Mouse (Mus musculus) embryonic stem cell, embryonic (primary cell): ENCODE measurements at regions not wholly inside any gene's neighbourhood (a gene's known extent, or its start where the extent isn't known, plus 50 kb on each side); places are given as distances from the start of the nearest gene placed in this dataset.

ENCODE experiments used
- CTCF ChIA-PET, 4 experiments: fragments of 300-600 bp in 2 of 4; fragments of 350-600 bp in 2 of 4; sonication (Branson Sonifier 250); formaldehyde crosslinking; loops; one replicate each; lab custom pipeline; 2022; ENCODE audit warnings: inconsistent platforms in 2 of 4; lab: Charles Lee
- POLR2A ChIA-PET, 4 experiments: fragments of 300-600 bp in 2 of 4; fragments of 350-600 bp in 2 of 4; sonication (Branson Sonifier 250); formaldehyde crosslinking; loops; one replicate each; lab custom pipeline; 2022; ENCODE audit warnings: antibody characterized with exemption in 4 of 4, inconsistent platforms in 1 of 4; lab: Charles Lee

DNA sequence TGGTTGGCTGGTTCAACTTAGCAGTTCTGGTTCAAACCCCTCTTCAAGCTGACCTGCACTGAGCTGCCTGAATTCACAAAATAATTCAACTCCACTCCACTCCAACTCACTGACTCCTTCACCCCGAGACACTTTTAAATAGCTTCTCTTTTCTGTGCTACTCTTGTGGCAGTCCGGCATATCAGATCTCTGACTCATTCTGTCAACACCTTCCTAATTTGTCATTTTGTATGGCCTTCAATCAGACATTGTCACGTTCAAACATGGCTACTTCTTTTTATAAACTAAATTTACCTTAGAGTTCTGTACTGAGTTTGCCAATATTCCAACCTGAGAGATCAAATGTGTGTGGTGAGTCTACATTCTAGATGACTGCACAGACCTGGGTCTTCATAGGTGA lies 579.1 kb downstream of the Slitrk1 start:
- CTCF ChIA-PET = no interaction called here
- POLR2A ChIA-PET = no interaction called here

DNA sequence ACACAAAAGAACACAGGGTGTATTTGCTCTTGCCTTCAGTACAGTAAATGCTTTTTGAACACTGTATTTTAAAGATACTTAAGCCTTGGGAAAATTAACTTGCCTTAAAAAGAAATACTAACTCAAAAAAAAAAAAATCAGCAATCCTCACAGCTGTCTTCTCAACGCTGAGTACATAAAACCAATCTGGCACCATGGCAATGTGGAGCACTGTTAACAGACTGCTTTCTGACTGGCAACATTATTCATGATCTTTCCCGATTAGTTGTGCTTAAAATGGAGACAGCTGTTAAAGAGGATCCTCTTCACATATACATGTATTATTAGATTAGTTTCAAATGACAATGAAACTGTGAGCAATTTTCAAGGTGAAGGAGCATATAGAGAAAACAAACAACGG lies 587.5 kb downstream of the Slitrk1 start:
- POLR2A ChIA-PET = no interaction called here
- CTCF ChIA-PET = no interaction called here

DNA sequence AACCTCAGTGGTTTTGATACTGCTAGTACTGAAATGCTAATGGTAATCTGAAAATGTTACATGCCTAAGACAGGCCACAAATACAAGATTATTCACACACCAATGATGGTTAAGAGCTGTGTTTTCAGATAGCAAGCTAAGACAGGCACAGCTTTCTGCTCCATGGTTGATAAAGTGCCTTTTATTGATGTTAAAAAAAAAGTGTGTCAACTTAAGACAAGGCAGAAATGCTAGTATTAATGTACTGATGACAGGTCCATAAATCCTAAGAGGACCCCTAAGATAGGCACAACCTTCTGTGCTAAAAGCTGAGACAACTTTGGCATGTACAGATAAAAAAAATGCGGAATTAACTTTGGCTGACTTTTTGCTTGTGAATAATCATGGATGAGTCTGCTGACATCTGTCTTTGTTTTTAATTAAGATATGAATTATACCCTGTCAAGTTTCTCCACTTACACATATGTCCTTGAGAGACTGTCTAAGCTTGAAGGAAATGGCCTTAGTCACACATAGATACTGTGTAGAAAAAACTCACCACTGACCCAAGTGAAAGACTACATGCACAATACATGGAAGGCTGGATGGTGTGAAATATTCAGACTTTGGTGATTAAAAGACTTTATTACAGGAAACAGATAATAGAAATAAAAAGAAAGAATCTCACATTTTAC lies 590.5 kb downstream of the Slitrk1 start:
- POLR2A ChIA-PET = no interaction called here
- CTCF ChIA-PET = no interaction called here

DNA sequence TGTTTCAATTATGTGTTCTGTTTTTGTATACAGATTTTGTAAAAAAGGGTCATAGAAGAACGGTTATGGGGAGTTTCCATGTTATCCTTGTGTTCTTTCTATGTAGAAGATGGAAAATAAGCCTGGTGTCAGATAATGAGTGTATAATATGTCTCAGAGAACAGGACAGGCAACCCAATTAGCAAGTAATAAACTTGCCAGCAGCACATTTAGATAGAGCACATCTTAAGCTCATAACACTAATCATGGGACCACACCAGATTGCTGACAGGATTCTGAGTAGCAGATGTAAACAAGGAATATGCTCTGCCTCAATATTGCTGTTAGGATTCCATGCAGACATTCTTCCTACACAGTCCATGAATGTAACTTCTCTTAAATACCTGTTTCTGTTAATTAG lies 606.3 kb downstream of the Slitrk1 start:
- CTCF ChIA-PET = no interaction called here
- POLR2A ChIA-PET = no interaction called here

DNA sequence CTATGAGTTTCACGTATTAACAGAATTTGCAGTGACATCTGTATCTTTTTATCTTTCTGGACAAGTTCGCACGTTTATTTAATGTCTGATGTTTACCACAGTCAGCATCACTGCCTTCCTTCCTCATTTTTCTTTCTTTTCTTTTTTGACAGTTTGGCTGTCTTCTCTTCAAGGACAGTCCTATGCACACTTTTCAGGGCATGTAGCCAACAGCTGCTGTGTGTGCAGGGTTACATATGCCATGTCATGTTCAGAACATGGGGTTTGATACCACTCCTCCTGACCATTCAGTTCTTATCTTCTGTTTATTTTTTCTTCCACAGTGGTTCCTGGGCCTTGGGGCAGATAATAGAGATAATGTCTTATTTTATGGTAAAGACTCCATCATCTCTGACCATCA lies 634.3 kb downstream of the Slitrk1 start:
- ChIA-PET CTCF (no interaction called here), POLR2A (no interaction called here)

DNA sequence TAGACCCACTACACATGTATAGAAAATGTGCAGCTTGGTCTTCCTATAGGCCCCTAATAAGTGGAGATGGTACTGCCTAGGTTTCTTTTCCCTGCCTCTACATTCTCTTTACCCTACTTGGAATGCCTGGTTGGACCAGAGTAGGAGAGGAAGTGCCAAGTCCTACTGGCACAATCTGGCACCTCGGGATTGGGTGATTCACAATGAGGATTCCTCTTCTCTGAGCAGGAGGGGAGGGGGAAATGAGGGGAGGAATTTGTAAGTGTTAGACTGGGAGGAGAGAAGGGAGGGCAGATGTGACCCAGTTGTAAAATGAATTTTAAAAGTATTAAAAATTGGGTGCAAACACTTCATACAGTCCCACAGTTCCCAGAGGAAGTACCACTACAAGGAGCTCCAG lies 652.9 kb downstream of the Slitrk1 start:
- POLR2A ChIA-PET = no interaction called here
- CTCF ChIA-PET = no interaction called here

DNA sequence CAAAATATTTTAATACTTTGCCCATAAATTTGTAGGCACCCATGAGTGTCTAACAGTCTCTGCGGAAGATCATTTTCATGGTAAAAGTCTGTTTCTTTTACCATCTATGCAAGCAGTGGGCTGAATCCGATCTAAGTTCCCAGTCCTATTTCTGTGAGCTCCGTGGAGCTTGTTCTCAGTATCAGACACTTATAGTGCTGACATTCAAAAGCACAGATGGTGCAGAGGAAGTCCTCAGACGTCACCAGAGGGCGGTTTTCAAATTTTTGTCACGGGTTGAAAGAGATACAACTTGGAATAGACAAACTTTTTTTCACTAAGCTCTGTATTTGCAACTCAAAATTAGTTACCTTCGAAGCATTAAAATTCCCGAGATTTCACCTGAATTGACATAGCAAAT lies 666.6 kb downstream of the Slitrk1 start:
- CTCF ChIA-PET = no interaction called here
- POLR2A ChIA-PET = interaction anchor here in 1 of 4 experiments (0.6 kb wide), 1 partner anchor 1764 kb away, joined by 4 read pairs; no protein-coding TSS in a partner anchor

DNA sequence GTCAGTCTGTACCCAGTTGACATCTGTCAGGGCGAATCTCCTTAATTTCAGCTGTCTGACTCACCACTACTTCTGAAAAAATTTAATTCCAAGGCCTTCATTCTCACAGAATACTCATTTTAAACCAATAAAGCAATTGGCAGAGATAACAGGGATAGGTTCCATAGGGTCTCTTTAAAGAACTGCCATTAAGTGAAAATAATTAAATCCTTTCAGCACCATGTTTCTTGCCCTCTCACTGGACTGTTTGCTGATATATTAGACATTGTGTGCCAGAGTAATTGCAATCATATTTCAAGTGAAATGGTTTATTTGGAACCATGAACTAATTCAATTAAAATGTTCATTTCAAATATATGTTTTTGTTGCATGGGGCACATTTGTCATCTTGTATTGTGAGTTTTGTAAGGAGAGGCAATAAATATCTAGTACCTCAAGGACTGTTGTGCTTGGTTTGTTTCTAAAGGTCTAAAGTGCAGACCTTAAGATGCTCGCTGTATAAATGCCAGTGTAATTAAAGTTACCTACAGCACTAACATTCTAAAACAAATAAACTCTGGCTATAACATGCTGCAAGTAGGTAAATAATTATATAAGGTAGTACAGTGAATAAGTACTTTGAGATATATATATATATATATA lies 688.4 kb downstream of the Slitrk1 start:
- POLR2A ChIA-PET = no interaction called here
- CTCF ChIA-PET = no interaction called here

DNA sequence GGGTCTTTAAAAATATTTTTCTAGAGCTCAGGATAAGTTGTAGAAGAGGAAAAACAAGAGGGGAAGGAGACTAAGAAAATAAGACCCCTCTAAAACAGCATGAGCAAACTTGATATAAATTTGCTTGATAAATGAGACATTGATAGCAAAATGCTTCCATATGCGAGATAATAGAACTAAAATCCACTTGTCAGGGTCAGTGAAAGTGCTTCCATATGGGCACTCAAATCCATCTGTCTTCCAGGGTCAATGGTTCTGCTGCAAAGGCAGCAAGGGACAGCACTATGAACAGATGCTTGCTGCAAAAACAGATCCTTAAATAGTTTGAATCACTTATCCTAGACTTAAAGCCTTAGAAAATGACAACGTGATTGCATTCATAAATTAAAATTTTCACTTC lies 704.7 kb downstream of the Slitrk1 start:
- POLR2A ChIA-PET = no interaction called here

DNA sequence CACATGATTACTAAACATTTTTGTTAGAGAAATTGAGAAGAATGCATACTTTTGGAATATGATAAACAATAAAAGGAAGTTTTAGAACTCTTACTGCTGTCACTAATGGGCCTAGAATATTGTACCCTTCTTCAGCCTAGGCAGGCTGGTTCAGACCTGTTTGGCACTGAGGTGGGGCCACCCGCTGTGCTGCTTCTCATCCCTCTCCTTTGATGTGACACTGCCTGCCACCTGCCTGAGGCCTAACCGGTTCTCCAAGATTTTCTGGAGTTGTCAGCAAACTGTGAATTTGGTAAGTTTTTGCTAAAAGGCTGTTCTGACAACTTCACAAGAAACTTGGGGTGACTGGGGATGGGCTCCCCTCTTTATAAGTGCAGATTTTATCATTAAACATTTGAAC lies 714.8 kb downstream of the Slitrk1 start:
- ChIA-PET POLR2A (interaction anchor here in 1 of 4 experiments (0.6 kb wide), 1 partner anchor 369 kb away, joined by 3 read pairs; no protein-coding TSS in a partner anchor), CTCF (no interaction called here)

More for the DNA sequence above, 704.7 kb downstream of the Slitrk1 start:
- CTCF ChIA-PET = interaction anchor here in 1 of 4 experiments (0.6 kb wide), 1 partner anchor 34 kb away, joined by 4 read pairs; no protein-coding TSS in a partner anchor

DNA sequence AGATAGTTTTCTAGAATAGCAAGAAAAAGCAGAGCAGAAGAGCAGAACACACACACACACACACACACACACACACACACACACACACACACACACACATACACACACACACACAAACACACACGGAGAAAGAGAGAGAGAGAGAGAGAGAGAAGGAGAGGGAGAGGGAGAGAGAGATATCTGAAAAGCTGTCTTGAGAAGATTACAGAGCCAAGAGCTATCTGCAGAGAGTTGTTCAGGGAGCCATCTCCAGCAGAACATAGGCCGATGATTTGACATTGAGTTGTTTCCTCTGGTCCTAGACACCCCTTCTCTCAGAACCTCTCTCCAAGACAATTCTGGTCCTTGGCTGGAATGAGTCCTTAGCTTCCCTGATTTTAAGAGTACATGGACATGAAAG lies 733.0 kb downstream of the Slitrk1 start:
- ChIA-PET CTCF (no interaction called here), POLR2A (no interaction called here)

DNA sequence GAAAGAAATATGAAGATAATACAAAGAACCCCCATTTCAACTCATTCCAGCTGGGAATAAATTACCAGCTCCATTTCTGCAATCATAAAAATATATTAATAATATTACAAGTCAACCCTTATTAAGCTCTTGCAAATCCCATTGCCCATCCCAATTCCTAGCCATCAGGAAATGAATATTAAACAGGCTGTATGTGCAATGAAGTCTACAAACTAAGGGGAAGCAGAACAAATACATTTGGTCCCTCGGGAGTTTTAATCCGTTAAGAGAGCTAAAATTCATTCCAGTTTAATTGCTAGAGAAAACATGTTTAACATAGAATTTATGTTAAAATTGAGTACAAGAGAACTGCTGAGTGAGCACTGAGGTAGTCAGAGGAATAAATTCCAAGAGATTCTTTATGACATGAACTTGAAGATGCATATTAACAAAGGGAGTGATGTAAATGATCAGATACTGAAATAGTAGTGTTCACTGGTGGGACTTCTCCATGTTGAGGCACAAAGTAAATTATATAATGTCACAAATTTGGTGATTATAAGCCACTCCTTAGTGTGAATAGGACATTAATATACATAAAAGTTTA lies 738.6 kb downstream of the Slitrk1 start:
- ChIA-PET POLR2A (no interaction called here), CTCF (interaction anchor here in 1 of 4 experiments (0.6 kb wide), 1 partner anchor 34 kb away, joined by 4 read pairs; no protein-coding TSS in a partner anchor)

DNA sequence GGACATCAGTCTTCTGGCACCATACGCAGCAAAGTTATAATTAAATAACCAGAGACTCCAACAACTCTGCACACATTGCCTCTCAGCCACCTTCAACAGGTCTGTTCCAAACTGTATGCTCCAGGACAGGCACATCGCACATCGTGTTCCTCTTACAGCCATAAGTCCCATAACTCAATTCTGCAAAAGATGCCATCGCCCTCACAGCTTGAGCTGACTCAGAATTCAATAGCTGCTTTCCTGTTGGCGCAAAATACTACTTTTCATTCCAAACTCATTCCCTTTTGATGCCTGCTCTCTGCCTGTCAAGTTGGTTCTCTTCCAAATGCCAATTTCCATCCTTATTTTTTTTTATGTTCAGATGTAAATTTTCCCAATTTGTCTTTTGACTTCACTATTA lies 761.0 kb downstream of the Slitrk1 start:
- POLR2A ChIA-PET = no interaction called here
- CTCF ChIA-PET = no interaction called here

DNA sequence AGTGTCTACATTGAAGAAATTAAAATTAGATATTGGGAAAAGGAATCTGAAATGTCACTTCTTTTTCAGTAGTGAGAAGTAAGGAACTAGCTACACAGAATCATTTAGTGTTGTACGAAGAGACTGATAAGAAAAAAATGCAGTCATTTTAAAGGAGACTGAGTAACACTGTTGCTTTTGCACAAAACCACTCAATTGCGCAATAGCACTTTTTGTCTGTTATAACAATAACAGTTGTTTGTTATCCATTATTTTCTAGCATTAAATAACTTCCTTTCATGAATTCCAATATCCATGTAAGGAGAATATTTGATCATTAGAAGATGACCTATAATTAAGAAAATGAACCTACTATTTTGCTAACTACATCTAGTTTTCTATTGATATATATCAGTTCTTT lies 790.8 kb downstream of the Slitrk1 start:
- CTCF ChIA-PET = no interaction called here
- POLR2A ChIA-PET = no interaction called here

DNA sequence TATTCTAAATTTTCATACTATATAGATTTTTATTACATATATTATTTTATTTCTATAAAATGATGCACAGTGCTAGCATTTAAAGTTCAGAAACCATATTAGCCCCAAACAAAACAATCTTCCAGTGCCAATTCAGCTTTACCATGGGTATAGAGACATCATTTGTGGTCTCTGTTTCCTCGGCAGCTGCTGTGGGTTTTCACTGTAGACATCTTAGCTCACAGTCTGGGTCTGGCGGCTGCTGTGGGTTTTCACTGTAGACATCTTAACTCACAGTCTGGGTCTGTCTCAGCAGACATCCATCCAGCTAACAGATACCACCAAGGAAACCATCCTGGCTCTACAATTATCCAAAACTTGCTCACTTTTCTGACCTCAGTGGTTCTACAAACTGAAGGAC lies 808.9 kb downstream of the Slitrk1 start:
- POLR2A ChIA-PET = no interaction called here
- CTCF ChIA-PET = no interaction called here

DNA sequence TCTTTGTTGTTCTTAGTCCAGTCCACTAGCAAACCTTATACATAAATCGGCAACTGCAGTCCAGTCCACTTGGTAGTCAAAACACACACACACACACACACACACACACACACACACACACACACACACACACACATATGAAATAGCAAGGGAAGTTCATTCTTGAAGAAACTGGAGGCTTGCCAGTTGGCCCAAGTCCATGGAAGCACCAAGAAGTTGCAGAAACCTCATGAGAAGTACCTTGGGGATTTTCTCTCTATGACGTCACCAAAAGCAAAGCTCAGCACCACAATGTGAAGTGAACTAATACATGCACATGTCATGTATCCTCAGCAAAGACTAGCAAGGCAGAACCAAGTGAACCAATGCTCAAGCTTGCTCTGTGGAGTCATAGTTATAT lies 823.0 kb downstream of the Slitrk1 start:
- ChIA-PET POLR2A (no interaction called here), CTCF (no interaction called here)

DNA sequence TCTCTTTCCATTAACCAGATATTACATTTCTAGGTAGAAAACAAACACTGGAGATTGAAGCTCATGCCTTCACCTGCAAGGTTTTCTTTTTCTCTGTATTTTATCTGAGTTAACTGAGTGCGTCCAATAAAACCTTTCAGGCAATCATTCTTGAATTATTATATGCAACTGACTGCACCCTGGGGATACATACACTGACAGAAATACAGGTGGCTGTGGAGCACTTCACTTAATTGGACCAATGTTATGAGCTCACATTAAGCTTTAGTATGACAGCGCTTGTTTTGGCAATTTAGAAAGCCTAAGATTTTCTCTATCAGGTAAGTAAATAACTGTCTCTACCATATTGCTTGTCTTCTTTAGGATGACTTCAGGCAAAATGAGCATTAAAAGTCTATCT lies 864.0 kb downstream of the Slitrk1 start:
- ChIA-PET POLR2A (interaction anchor here in 2 of 4 experiments (0.7 kb wide), 2 partner anchors 88 to 272 kb away, joined by 4 to 8 read pairs; no protein-coding TSS in a partner anchor), CTCF (no interaction called here)

DNA sequence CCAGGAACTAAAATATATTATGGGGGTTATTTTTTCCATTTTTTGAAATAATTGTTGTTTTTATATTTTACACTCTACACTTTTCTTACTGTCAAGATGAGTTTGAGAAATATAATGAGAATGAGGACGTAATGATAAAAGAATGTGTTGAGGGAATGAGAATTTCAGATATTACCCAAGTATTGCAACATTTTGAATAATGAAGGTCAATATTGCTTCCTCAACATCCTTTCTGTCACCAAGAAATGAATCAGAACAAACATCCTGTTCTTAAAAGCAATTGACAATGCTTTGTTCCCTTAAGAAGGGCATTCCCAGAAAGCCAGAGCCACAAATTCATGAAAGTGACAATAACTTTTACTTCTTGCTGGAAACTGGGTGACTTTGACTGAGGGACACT lies 878.0 kb downstream of the Slitrk1 start:
- ChIA-PET POLR2A (no interaction called here), CTCF (no interaction called here)

DNA sequence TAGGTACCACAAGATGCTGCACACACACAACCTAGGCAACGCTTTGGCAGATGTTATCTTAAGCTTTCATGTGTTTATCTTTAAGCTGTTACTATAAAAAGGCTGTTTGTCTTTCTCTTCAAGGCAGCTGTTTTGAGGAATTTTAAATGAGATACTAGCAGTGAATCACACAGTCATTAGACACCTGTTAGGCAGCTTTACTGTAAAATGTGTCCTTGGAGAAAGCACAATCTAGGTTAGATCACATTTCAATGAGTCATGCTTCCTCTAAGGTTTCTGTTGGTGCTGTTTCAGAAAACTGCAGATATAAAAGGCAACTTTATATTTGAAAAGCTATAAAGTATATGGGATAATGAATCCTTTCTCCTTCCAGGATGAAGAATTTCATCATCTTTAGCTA lies 879.8 kb downstream of the Slitrk1 start:
- CTCF ChIA-PET = no interaction called here
- POLR2A ChIA-PET = no interaction called here

DNA sequence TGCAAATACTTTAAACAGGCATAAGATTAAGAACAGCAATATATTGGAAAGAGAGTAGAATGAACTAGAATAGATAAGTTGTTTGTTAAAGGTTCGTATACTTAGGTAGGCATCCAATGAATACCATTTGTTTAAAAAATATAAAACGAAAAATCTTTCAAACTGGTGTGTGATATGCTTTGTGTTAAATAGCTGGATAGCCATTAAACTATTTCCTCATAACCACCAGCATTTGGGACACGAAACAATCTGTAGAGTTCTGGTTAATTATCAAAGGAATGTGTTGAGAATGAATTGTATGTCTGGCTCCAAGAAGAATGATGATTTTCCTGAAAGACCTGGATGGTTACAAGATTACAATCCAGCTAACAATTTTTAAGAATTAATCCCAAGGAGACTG lies 891.4 kb downstream of the Slitrk1 start:
- ChIA-PET CTCF (no interaction called here), POLR2A (no interaction called here)

DNA sequence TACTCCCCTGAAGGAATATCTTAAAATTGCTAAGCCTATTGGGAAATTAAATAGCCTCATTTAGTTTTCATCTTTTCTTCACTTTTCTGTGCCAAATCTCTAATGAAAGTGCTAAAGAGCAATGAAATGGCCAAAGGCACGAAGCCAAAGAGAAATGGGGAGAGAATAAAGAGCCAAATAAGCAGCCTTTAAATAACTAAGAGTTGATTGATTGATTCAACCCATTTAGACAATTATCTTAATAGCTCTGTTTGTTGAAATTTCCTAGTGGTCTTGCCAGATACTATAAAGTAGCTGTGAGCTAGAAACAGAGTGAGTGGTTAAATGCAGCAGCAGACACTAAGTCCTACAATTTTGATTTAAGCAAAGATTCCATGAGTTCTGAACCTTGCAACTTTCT lies 891.9 kb downstream of the Slitrk1 start:
- CTCF ChIA-PET = no interaction called here
- POLR2A ChIA-PET = no interaction called here
